Mouse (Mus musculus): ENCODE data around the gene Lmntd1.

GRCm38 (mm10) chr6:145339956-145340656, 274.0 kb downstream of the Lmntd1 start:
- no peak for TF ChIP-seq FLI1 (IDR thresholded peaks at IDR 0.05; ENCODE audit: low read length)
- TF ChIP-seq GATA1 (IDR thresholded peaks at IDR 0.05; ENCODE audit: borderline replicate concordance, low read length), result no peak
